Mouse (Mus musculus) neural tube, embryonic 13.5 days (tissue): ENCODE results near the gene Ankrd52. TPM values are rescaled to one million over a fixed set of nuclear protein-coding genes. Genes with fewer than 3 reads are reported as not detected.

Experiments used
- ATAC-seq: fragments of 200-750 bp; cut with Nextera tagmentation; 2 replicates; pipeline ENCODE4 v1.8.0; 2017; ENCODE audit warnings: low read depth, mild to moderate bottlenecking, moderate TSS enrichment, moderate library complexity
- H3K27ac ChIP-seq: fragments of 300-500 bp; sonication (generic); replicated peaks from 2 replicates; pipeline ENCODE4 v1.5.1; 2015; ENCODE audit warnings: moderate library complexity, mild to moderate bottlenecking, inconsistent platforms
- H3K27me3 ChIP-seq: fragments of 300-500 bp; sonication (generic); 2 replicates; pipeline ENCODE4 v1.6.1; 2015; ENCODE audit warnings: mild to moderate bottlenecking, inconsistent platforms
- H3K36me3 ChIP-seq: fragments of 300-500 bp; sonication (generic); 2 replicates; pipeline ENCODE4 v1.6.1; 2015; ENCODE audit warnings: mild to moderate bottlenecking, inconsistent platforms
- H3K4me1 ChIP-seq: fragments of 300-500 bp; sonication (generic); replicated peaks from 2 replicates; pipeline ENCODE4 v1.6.1; 2015; ENCODE audit warnings: inconsistent platforms
- H3K4me2 ChIP-seq: fragments of 300-500 bp; sonication (generic); 2 replicates; pipeline ENCODE4 v1.6.1; 2015; ENCODE audit warnings: inconsistent platforms, mild to moderate bottlenecking, moderate library complexity
- H3K4me3 ChIP-seq: fragments of 300-500 bp; sonication (generic); 2 replicates; pipeline ENCODE4 v1.5.1; 2015; ENCODE audit warnings: mild to moderate bottlenecking, inconsistent platforms
- H3K9ac ChIP-seq: fragments of 300-500 bp; sonication (generic); 2 replicates; pipeline ENCODE4 v1.6.1; 2015; ENCODE audit warnings: moderate library complexity, mild to moderate bottlenecking, inconsistent platforms
- H3K9me3 ChIP-seq: fragments of 300-500 bp; sonication (generic); 2 replicates; pipeline ENCODE4 v1.6.1; 2016; ENCODE audit warnings: inconsistent platforms
- WGBS: fragments of 180-500 bp; shearing (Covaris S2); methylation state at CpG from one replicate; pipeline ENCODE4 v1.1.7; 2015; 5-methylcytosine and 5-hydroxymethylcytosine counted together
- microRNA-seq: library from miRNA; unstranded; fragments of <30 nt; microRNA quantifications from one replicate; pipeline ENCODE4, GENCODE M21; 2016
- polyA plus RNA-seq: library from polyadenylated mRNA; unstranded; fragments of >200 nt; fragmentation: Nextera tagmentation; extraction: Ambion mirVana; gene quantifications from 2 replicates; pipeline ENCODE4 v1.2.1, GENCODE M21; 2015

Gene Ankrd52
- polyA plus RNA-seq, 1 experiment from 2014 or later: 9.5 TPM

GRCm38 (mm10) chr10:128454471-128454870, 77.6 kb downstream of the Ankrd52 start:
- no peaks in the 10 kb centered on the region for H3K9me3 ChIP-seq
- no peak for ATAC-seq
- H3K27me3 ChIP-seq: no peaks in the 10 kb centered on the region
- H3K9ac ChIP-seq: no peak overlapping the region
- no peaks in the 10 kb centered on the region for H3K4me1 ChIP-seq
- WGBS: 80% methylated on average over 3 of the region's 3 CpGs
- no peak overlapping the region for H3K4me2 ChIP-seq
- no peaks in the 10 kb centered on the region for H3K36me3 ChIP-seq
- H3K4me3 ChIP-seq: no peak overlapping the region
- H3K27ac ChIP-seq: no peak overlapping the region

- Histone ChIP-seq H3K9me3 (no peaks in the 10 kb centered on the region), H3K9ac (no peak overlapping the region), H3K27me3 (no peaks in the 10 kb centered on the region), H3K4me1 (peaks cover 2% of the 10 kb centered on the region; the same call in 1 of the 2 replicates), H3K27ac (no peak overlapping the region), H3K36me3 (no peaks in the 10 kb centered on the region), H3K4me3 (no peak overlapping the region), H3K4me2 (peak overlapping the region; percentile 31)
- 1% methylated on average over 6 of the region's 6 CpGs for WGBS
- ATAC-seq: no peak
Observed at GRCm38 (mm10) chr10:128455280-128455679, 78.4 kb downstream of the Ankrd52 start.

- no peaks in the 10 kb centered on the region for H3K27me3 ChIP-seq
- ATAC-seq: no peak
- H3K27ac ChIP-seq: no peak overlapping the region
- peaks cover 14% of the 10 kb centered on the region for H3K36me3 ChIP-seq
- WGBS: 89% methylated on average over 6 of the region's 6 CpGs
- no peaks in the 10 kb centered on the region for H3K9me3 ChIP-seq
- no peak overlapping the region for H3K9ac ChIP-seq
- H3K4me3 ChIP-seq: peak overlapping the region; percentile 66; the same call in 1 of the 2 replicates
- H3K4me2 ChIP-seq: peak overlapping the region; percentile 87; the same call in 1 of the 2 replicates
- peaks cover 14% of the 10 kb centered on the region for H3K4me1 ChIP-seq
Observed at GRCm38 (mm10) chr10:128457676-128458075, 80.8 kb downstream of the Ankrd52 start.

Small RNAs within 50 kb of the gene (microRNA-seq; reads per million reads assigned to microRNA genes)
- gene Gm25361 (not detected), gene Gm26308 (not detected), gene Mir6914 (not detected), gene Mir6915 (1.2 reads per million), gene Mir8105 (0.44 reads per million)

Other genes with a start within 250 kb of the Ankrd52 start
- 12.4 and 12.7 TPM in 2 replicates for gene Rbms2, start 196.8 kb upstream of the Ankrd52 start, polyA plus RNA-seq
- gene Gls2, start 182.7 kb upstream of the Ankrd52 start, polyA plus RNA-seq: 1.1 and 1.7 TPM in 2 replicates
- 21.3 and 21.5 TPM in 2 replicates for gene Spryd4, start 165.3 kb upstream of the Ankrd52 start, polyA plus RNA-seq
- not detected in 2 replicates for gene Mip, start 151.3 kb upstream of the Ankrd52 start, polyA plus RNA-seq
- 24.0 and 31.2 TPM in 2 replicates for gene Timeless, start 145.1 kb upstream of the Ankrd52 start, polyA plus RNA-seq
- gene Apon, start 123.0 kb upstream of the Ankrd52 start, polyA plus RNA-seq: 0.17 and 0.32 TPM in 2 replicates
- not detected in 2 replicates for gene Apof, start 108.4 kb upstream of the Ankrd52 start, polyA plus RNA-seq
- 22.6 and 23.7 TPM in 2 replicates for gene Stat2, start 106.6 kb upstream of the Ankrd52 start, polyA plus RNA-seq
- 0.25 and 0.38 TPM in 2 replicates for gene Il23a, start 78.4 kb upstream of the Ankrd52 start, polyA plus RNA-seq
- 22.2 and 24.3 TPM in 2 replicates for gene Pan2, start 73.8 kb upstream of the Ankrd52 start, polyA plus RNA-seq
- gene Cnpy2, start 54.7 kb upstream of the Ankrd52 start, polyA plus RNA-seq: 221 and 241 TPM in 2 replicates
- 228 and 239 TPM in 2 replicates for gene Cs, start 39.4 kb upstream of the Ankrd52 start, polyA plus RNA-seq
- 34.9 and 41.0 TPM in 2 replicates for gene Coq10a, start 8.1 kb upstream of the Ankrd52 start, polyA plus RNA-seq
- not detected in 2 replicates for gene Slc39a5, start 24.1 kb downstream of the Ankrd52 start, polyA plus RNA-seq
- gene Nabp2, start 34.4 kb downstream of the Ankrd52 start, polyA plus RNA-seq: 124 and 129 TPM in 2 replicates
- gene Rnf41, start 34.5 kb downstream of the Ankrd52 start, polyA plus RNA-seq: 73.4 and 74.3 TPM in 2 replicates
- gene Smarcc2, start 82.1 kb downstream of the Ankrd52 start, polyA plus RNA-seq: 176 and 184 TPM in 2 replicates
- gene Myl6, start 117.0 kb downstream of the Ankrd52 start, polyA plus RNA-seq: 1,017 and 1,105 TPM in 2 replicates
- 4.1 and 5.0 TPM in 2 replicates for gene Myl6b, start 121.6 kb downstream of the Ankrd52 start, polyA plus RNA-seq
- 31.5 and 35.1 TPM in 2 replicates for gene Esyt1, start 148.8 kb downstream of the Ankrd52 start, polyA plus RNA-seq
- gene Zc3h10, start 170.7 kb downstream of the Ankrd52 start, polyA plus RNA-seq: 19.4 and 19.9 TPM in 2 replicates
- gene Rpl41, start 172.2 kb downstream of the Ankrd52 start, polyA plus RNA-seq: 2,522 and 2,730 TPM in 2 replicates
- gene Pa2g4, start 188.9 kb downstream of the Ankrd52 start, polyA plus RNA-seq: 124 and 136 TPM in 2 replicates
- gene Erbb3, start 212.5 kb downstream of the Ankrd52 start, polyA plus RNA-seq: 9.5 and 9.9 TPM in 2 replicates
- 407 and 470 TPM in 2 replicates for gene Rps26, start 249.6 kb downstream of the Ankrd52 start, polyA plus RNA-seq